Mouse (Mus musculus): ENCODE results near the gene Tmem119. TPM values are rescaled to one million over a fixed set of nuclear protein-coding genes. Genes with fewer than 3 reads are reported as not detected.
"Not testable (repeated sequence)": the region's sequence is repeated elsewhere in the genome, so short reads cannot be mapped to it uniquely, and the experiment has no call there.

Gene Tmem119
- total and polyA plus RNA-seq, 3 experiments, result 0.13 TPM; not detected in 2

DNA sequence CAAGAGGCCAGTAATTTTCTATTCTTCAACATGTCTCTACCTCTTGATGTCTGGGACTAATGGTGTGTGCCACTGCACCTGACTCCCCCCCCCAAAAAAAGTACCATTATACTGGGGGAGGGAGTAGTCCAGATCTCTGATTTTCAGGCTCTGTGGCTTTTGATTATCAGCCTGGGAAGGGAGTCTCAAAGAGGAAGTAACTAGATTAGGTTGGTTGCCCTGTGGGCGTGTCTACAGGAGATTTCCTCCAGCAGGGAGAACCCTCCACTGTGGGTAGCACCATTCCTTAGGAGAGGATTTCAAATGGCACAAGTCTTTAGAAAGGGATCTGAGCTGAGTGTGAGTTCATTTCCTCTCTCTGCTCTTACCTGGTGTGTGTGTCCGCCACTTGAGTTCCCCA, 12.3 kb upstream of the Tmem119 start:
- Histone ChIP-seq H3K79me2 (ENCODE audit: control insufficient read depth, insufficient read depth, low read length, poor library complexity) (no peaks in the 10 kb centered on the region), H3K9ac (ENCODE audit: control insufficient read depth, low read depth, low read length, poor library complexity, severe bottlenecking) (no peak overlapping the region), H3K9me3 (replicated peaks; ENCODE audit: insufficient read depth, low read length) (no peaks in the 10 kb centered on the region), H3K36me3 (ENCODE audit: control insufficient read depth in 1 of 2, insufficient read depth in 2 of 2, low read length in 2 of 2) (no peaks in the 10 kb centered on the region), H3K27me3 (ENCODE audit: control insufficient read depth in 1 of 2, insufficient read depth in 2 of 2, low read length in 2 of 2) (no peaks in the 10 kb centered on the region; a peak in 1 of 4 replicates), H3K4me3 (ENCODE audit: control insufficient read depth in 1 of 2, insufficient read depth in 1 of 2, low read depth in 2 of 2, low read length in 2 of 2) (no peak overlapping the region), H3K4me1 (ENCODE audit: control insufficient read depth in 1 of 2, insufficient read depth in 2 of 2, low read length in 2 of 2) (peaks cover 0 to 4% of the 10 kb centered on the region in 2 experiments; a peak in 1 of 4 replicates), H3K27ac (ENCODE audit: control insufficient read depth, low read depth, low read length) (no peak overlapping the region)
- TF ChIP-seq NELFE (IDR thresholded peaks at IDR 0.05; ENCODE audit: low read depth, low read length) (no peak), RCOR1 (IDR thresholded peaks at IDR 0.05; ENCODE audit: low read depth, low read length) (peak; percentile 94), MAZ (IDR thresholded peaks at IDR 0.05; ENCODE audit: low read depth, low read length) (no peak), GATA1 (IDR thresholded peaks at IDR 0.05; ENCODE audit: low read depth, low read length) (peak; percentile 49; the same call in 1 of the 2 replicates), TCF12 (IDR thresholded peaks at IDR 0.05; ENCODE audit: low read depth, low read length) (0 out of 2 replicates have a peak, but pooled peaks have one; percentile 23), SMC3 (IDR thresholded peaks at IDR 0.05; ENCODE audit: low read depth, low read length) (no peak), E2F4 (IDR thresholded peaks at IDR 0.05; ENCODE audit: borderline replicate concordance, low read depth, low read length) (no peak), MYB (IDR thresholded peaks at IDR 0.05; ENCODE audit: low read depth, low read length) (no peak), RAD21 (IDR thresholded peaks at IDR 0.05; ENCODE audit: low read depth, low read length) (no peak), POLR2AphosphoS5 (IDR thresholded peaks at IDR 0.05; ENCODE audit: borderline replicate concordance, low read depth, low read length) (no peak), EP300 (IDR thresholded peaks at IDR 0.05; ENCODE audit: low read depth in 1 of 2, low read length in 2 of 2) (peak in 1 of 2 experiments; percentile 28; a peak in 1 of 4 replicates), JUND (IDR thresholded peaks at IDR 0.05; ENCODE audit: low read depth, low read length) (no peak), USF1 (IDR thresholded peaks at IDR 0.05; ENCODE audit: low read depth, low read length) (no peak)
- peak; percentile 58 for DNase-seq (ENCODE audit: low read depth, low spot score)

DNA sequence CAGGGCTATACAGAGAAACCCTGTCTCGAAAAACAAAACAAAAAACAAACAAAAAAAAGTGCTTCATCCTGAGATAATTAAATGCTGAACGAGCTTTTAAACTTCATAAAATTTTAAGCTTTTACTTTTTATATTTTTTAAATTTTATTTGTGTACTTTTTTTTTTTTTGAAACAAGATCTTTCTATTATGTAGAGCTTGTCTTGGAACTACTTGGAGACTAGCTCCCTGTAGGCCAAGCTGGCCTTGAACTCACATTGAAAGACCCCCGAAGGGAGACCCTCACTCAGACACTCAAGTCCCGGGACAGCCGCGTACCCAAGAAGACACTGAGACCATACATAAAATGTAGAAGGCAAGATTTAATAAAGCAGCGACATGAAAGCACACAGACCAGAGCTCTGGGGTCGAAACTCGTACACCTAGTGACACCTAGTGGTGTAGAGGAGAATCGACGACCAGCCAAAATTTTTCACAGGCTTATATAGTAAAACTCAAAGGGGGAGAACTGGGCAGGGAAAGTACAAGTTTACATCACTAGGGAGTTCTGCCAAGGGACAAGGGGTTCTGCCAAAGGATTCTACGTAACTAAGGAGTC, 11.6 kb upstream of the Tmem119 start:
- not testable (repeated sequence) for H3K27me3 ChIP-seq (ENCODE audit: control insufficient read depth in 1 of 2, insufficient read depth in 2 of 2, low read length in 2 of 2); H3K36me3 ChIP-seq (ENCODE audit: control insufficient read depth in 1 of 2, insufficient read depth in 2 of 2, low read length in 2 of 2)
- peak; percentile 18 for DNase-seq (ENCODE audit: low read depth, low spot score)

GRCm38 (mm10) chr5:113810111-113810510, 9.8 kb upstream of the Tmem119 start:
- Histone ChIP-seq H3K27ac (ENCODE audit: control insufficient read depth, low read depth, low read length) (no peak overlapping the region), H3K4me1 (ENCODE audit: control insufficient read depth in 1 of 2, insufficient read depth in 2 of 2, low read length in 2 of 2) (no peaks in the 10 kb centered on the region), H3K36me3 (ENCODE audit: control insufficient read depth in 1 of 2, insufficient read depth in 2 of 2, low read length in 2 of 2) (no peaks in the 10 kb centered on the region), H3K4me3 (ENCODE audit: control insufficient read depth in 1 of 2, insufficient read depth in 1 of 2, low read depth in 2 of 2, low read length in 2 of 2) (no peak overlapping the region), H3K9me3 (replicated peaks; ENCODE audit: insufficient read depth, low read length) (no peaks in the 10 kb centered on the region), H3K9ac (ENCODE audit: control insufficient read depth, low read depth, low read length, poor library complexity, severe bottlenecking) (no peak overlapping the region), H3K27me3 (ENCODE audit: control insufficient read depth in 1 of 2, insufficient read depth in 2 of 2, low read length in 2 of 2) (no peaks in the 10 kb centered on the region; a peak in 1 of 4 replicates), H3K79me2 (ENCODE audit: control insufficient read depth, insufficient read depth, low read length, poor library complexity) (no peaks in the 10 kb centered on the region)
- no peak for TF ChIP-seq ZMIZ1 (IDR thresholded peaks at IDR 0.05; ENCODE audit: low read depth, low read length)
- DNase-seq (ENCODE audit: low read depth, low spot score), result no peak

More for the DNA sequence above, 11.6 kb upstream of the Tmem119 start:
- H3K9me3 ChIP-seq (replicated peaks; ENCODE audit: insufficient read depth, low read length); H3K27ac ChIP-seq (ENCODE audit: control insufficient read depth, low read depth, low read length); H3K4me1 ChIP-seq (ENCODE audit: control insufficient read depth in 1 of 2, insufficient read depth in 2 of 2, low read length in 2 of 2); H3K4me3 ChIP-seq (ENCODE audit: control insufficient read depth in 1 of 2, insufficient read depth in 1 of 2, low read depth in 2 of 2, low read length in 2 of 2); H3K9ac ChIP-seq (ENCODE audit: control insufficient read depth, low read depth, low read length, poor library complexity, severe bottlenecking); H3K79me2 ChIP-seq (ENCODE audit: control insufficient read depth, insufficient read depth, low read length, poor library complexity): not testable (repeated sequence)
- TF ChIP-seq RAD21 (IDR thresholded peaks at IDR 0.05; ENCODE audit: low read depth, low read length), result peak; percentile 28
- TF ChIP-seq CTCF (IDR thresholded peaks at IDR 0.05 in 2 of 3, conservative IDR thresholded peaks at IDR 0.05 in 1 of 3; ENCODE audit: control insufficient read depth in 1 of 3, insufficient read depth in 1 of 3, low read depth in 2 of 3, low read length in 3 of 3, poor library complexity in 1 of 3, severe bottlenecking in 1 of 3), result peak in 2 of 3 experiments; percentile 28 to 43; a peak in 3 of 6 replicates

All from MEL (cell line).